Mouse (Mus musculus) left cerebral cortex, postnatal 25 days (tissue): ENCODE data around the gene Dtymk. TPM values are rescaled to one million over a fixed set of nuclear protein-coding genes. Genes with fewer than 3 reads are reported as not detected.
"Not testable (repeated sequence)": the region's sequence is repeated elsewhere in the genome, so short reads cannot be mapped to it uniquely, and the experiment has no call there.

ENCODE experiments used
- DNase-seq, 2 experiments: peaks; one replicate each; pipeline ENCODE4 v3.0.0; 2022; ENCODE audit warnings: low spot score in 2 of 2, mixed read lengths in 1 of 2
- intact Hi-C: fragments of 180-260 bp; cut with DNase I; formaldehyde crosslinking; loops from one replicate; pipeline ENCODE4 v1.15.1; 2025
- total RNA-seq, 2 experiments: library from RNA; stranded (reverse); gene quantifications; 2 replicates each; pipeline ENCODE4 v1.2.3; 2021

The Dtymk gene
- total RNA-seq, 2 experiments from 2014 or later: 47.7 to 53.3 TPM

GRCm38 (mm10) chr1:93808871-93809270 is 7.1 kb upstream of the Dtymk start:
- intact Hi-C loops: no loop called here
- no peak for DNase-seq

- no peak for DNase-seq
- intact Hi-C loops: no loop called here
Measured at GRCm38 (mm10) chr1:93805221-93805951, 3.7 kb upstream of the Dtymk start.

- intact Hi-C loops: no loop called here
- no peak for DNase-seq
Measured at GRCm38 (mm10) chr1:93804818-93805217, 3.1 kb upstream of the Dtymk start.

- intact Hi-C loops: loop anchor here (1.0 to 2.0 kb wide), 2 partner anchors 50 to 169 kb away; partner anchors contain the start of gene Thap4
- DNase-seq: peak; percentile 99
Measured at GRCm38 (mm10) chr1:93803556-93804507, 2.1 kb upstream of the Dtymk start, which contains the start of gene Ing5. TSS of gene Ing5 (plus strand) at chr1:93803965.

GRCm38 (mm10) chr1:93802771-93803170 is 1.0 kb upstream of the Dtymk start:
- intact Hi-C loops: loop anchor here (1.0 to 2.0 kb wide), 3 partner anchors 23 to 168 kb away; partner anchors contain the start of gene Thap4

GRCm38 (mm10) chr1:93800670-93801503 is 847 bp downstream of the Dtymk start:
- intact Hi-C loops: no loop called here
- DNase-seq: no peak

More at GRCm38 (mm10) chr1:93802771-93803170, 1.0 kb upstream of the Dtymk start:
- no peak for DNase-seq

GRCm38 (mm10) chr1:93795886-93796285 is 5.8 kb downstream of the Dtymk start:
- intact Hi-C loops: no loop called here
- DNase-seq: no peak

GRCm38 (mm10) chr1:93794526-93794925 is 7.2 kb downstream of the Dtymk start:
- intact Hi-C loops: no loop called here
- no peak for DNase-seq

GRCm38 (mm10) chr1:93786912-93787311 is 14.8 kb downstream of the Dtymk start:
- DNase-seq: no peak
- intact Hi-C loops: no loop called here

GRCm38 (mm10) chr1:93776686-93777085 is 25.0 kb downstream of the Dtymk start:
- intact Hi-C loops: no loop called here
- DNase-seq: no peak

GRCm38 (mm10) chr1:93769901-93770300 is 31.8 kb downstream of the Dtymk start:
- no peak for DNase-seq
- intact Hi-C loops: no loop called here

- intact Hi-C loops: no loop called here
- DNase-seq: no peak
Measured at GRCm38 (mm10) chr1:93767600-93767999, 34.1 kb downstream of the Dtymk start.

GRCm38 (mm10) chr1:93764871-93765591 is 36.7 kb downstream of the Dtymk start:
- peak in 1 of 2 experiments; percentile 58 for DNase-seq
- intact Hi-C loops: no loop called here

- DNase-seq, intact Hi-C loops: not testable (repeated sequence)
Measured at GRCm38 (mm10) chr1:93763531-93763930, 38.2 kb downstream of the Dtymk start.

GRCm38 (mm10) chr1:93760076-93760475 is 41.7 kb downstream of the Dtymk start:
- DNase-seq: no peak
- intact Hi-C loops: no loop called here

GRCm38 (mm10) chr1:93756154-93756553 is 45.6 kb downstream of the Dtymk start:
- intact Hi-C loops: no loop called here
- no peak for DNase-seq

- intact Hi-C loops: no loop called here
- DNase-seq: no peak
Measured at GRCm38 (mm10) chr1:93755618-93756017, 46.1 kb downstream of the Dtymk start.

- intact Hi-C loops: no loop called here
- no peak for DNase-seq
Measured at GRCm38 (mm10) chr1:93755291-93755610, 46.5 kb downstream of the Dtymk start.
